Mouse (Mus musculus): ENCODE data around the gene Srgn. TPM values are rescaled to one million over a fixed set of nuclear protein-coding genes. Genes with fewer than 3 reads are reported as not detected.

Gene Srgn
- polyA plus RNA-seq, 1 experiment from 2014 or later = 67.1 TPM

Other genes starting within 250 kb of the Srgn start
- gene Hk1, start 147.5 kb downstream of the Srgn start, polyA plus RNA-seq (2015; fragmentation: Nextera tagmentation; extraction: Ambion mirVana) = 88.4 and 108 TPM in 2 replicates
- gene Hkdc1, start 105.0 kb downstream of the Srgn start, polyA plus RNA-seq (2015; fragmentation: Nextera tagmentation; extraction: Ambion mirVana) = 5.9 and 7.4 TPM in 2 replicates
- 0.21 and 0.23 TPM in 2 replicates for gene 4930507D05Rik, start 78.0 kb downstream of the Srgn start, polyA plus RNA-seq (2015; fragmentation: Nextera tagmentation; extraction: Ambion mirVana)
- gene Supv3l1, start 77.7 kb downstream of the Srgn start, polyA plus RNA-seq (2015; fragmentation: Nextera tagmentation; extraction: Ambion mirVana) = 20.0 and 22.6 TPM in 2 replicates
- gene Vps26a, start 40.6 kb downstream of the Srgn start, polyA plus RNA-seq (2015; fragmentation: Nextera tagmentation; extraction: Ambion mirVana) = 49.1 and 67.3 TPM in 2 replicates
- 12.9 and 13.7 TPM in 2 replicates for gene Kif1bp, start 51.0 kb upstream of the Srgn start, polyA plus RNA-seq (2015; fragmentation: Nextera tagmentation; extraction: Ambion mirVana)
- 26.3 and 32.2 TPM in 2 replicates for gene Ddx21, start 74.8 kb upstream of the Srgn start, polyA plus RNA-seq (2015; fragmentation: Nextera tagmentation; extraction: Ambion mirVana)
- gene Ddx50, start 123.8 kb upstream of the Srgn start, polyA plus RNA-seq (2015; fragmentation: Nextera tagmentation; extraction: Ambion mirVana) = 39.3 and 50.7 TPM in 2 replicates
- 0.30 and 0.42 TPM in 2 replicates for gene Stox1, start 198.7 kb upstream of the Srgn start, polyA plus RNA-seq (2015; fragmentation: Nextera tagmentation; extraction: Ambion mirVana)